Mouse (Mus musculus) liver, embryonic 13.5 days (tissue): Measurements from ENCODE around the gene Alox12. TPM values are rescaled to one million over a fixed set of nuclear protein-coding genes. Genes with fewer than 3 reads are reported as not detected.

ENCODE experiments used
- ATAC-seq: fragments of 200-750 bp; cut with Nextera tagmentation; 2 replicates; pipeline ENCODE4 v1.8.0; 2017; ENCODE audit warnings: low read depth, mild to moderate bottlenecking, moderate number of reproducible peaks, moderate library complexity
- DNase-seq: peaks from one replicate; pipeline ENCODE4 v3.0.0; 2022
- H3K27ac ChIP-seq: fragments of 300-500 bp; sonication (generic); 2 replicates; pipeline ENCODE4 v1.5.1; 2015; ENCODE audit warnings: moderate library complexity, mild to moderate bottlenecking, inconsistent platforms
- H3K27me3 ChIP-seq: fragments of 300-500 bp; sonication (generic); 2 replicates; pipeline ENCODE4 v1.6.1; 2015; ENCODE audit warnings: mild to moderate bottlenecking, inconsistent platforms
- H3K36me3 ChIP-seq: fragments of 300-500 bp; sonication (generic); 2 replicates; pipeline ENCODE4 v1.6.1; 2015; ENCODE audit warnings: mild to moderate bottlenecking, inconsistent platforms
- H3K4me1 ChIP-seq: fragments of 300-500 bp; sonication (generic); replicated peaks from 2 replicates; pipeline ENCODE4 v1.6.1; 2015; ENCODE audit warnings: inconsistent platforms
- H3K4me2 ChIP-seq: fragments of 300-500 bp; sonication (generic); 2 replicates; pipeline ENCODE4 v1.6.1; 2015; ENCODE audit warnings: inconsistent platforms, mild to moderate bottlenecking, moderate library complexity
- H3K4me3 ChIP-seq: fragments of 300-500 bp; sonication (generic); replicated peaks from 2 replicates; pipeline ENCODE4 v1.5.1; 2015; ENCODE audit warnings: mild to moderate bottlenecking, inconsistent platforms
- H3K9ac ChIP-seq: fragments of 300-500 bp; sonication (generic); 2 replicates; pipeline ENCODE4 v1.6.1; 2015; ENCODE audit warnings: mild to moderate bottlenecking, inconsistent platforms
- H3K9me3 ChIP-seq: fragments of 300-500 bp; sonication (generic); replicated peaks from 2 replicates; pipeline ENCODE4 v1.6.1; 2016; ENCODE audit warnings: inconsistent platforms
- WGBS: fragments of 180-500 bp; shearing (Covaris S2); methylation state at CpG from one replicate; pipeline ENCODE4 v1.1.7; 2015; ENCODE audit not compliant: insufficient replicate concordance; 5-methylcytosine and 5-hydroxymethylcytosine counted together
- polyA plus RNA-seq: library from polyadenylated mRNA; unstranded; fragments of >200 nt; fragmentation: Nextera tagmentation; extraction: Ambion mirVana; gene quantifications from 2 replicates; pipeline ENCODE4 v1.2.1, GENCODE M21; 2015

Gene Alox12
- 19.5 and 21.6 TPM in 2 replicates for polyA plus RNA-seq

DNA sequence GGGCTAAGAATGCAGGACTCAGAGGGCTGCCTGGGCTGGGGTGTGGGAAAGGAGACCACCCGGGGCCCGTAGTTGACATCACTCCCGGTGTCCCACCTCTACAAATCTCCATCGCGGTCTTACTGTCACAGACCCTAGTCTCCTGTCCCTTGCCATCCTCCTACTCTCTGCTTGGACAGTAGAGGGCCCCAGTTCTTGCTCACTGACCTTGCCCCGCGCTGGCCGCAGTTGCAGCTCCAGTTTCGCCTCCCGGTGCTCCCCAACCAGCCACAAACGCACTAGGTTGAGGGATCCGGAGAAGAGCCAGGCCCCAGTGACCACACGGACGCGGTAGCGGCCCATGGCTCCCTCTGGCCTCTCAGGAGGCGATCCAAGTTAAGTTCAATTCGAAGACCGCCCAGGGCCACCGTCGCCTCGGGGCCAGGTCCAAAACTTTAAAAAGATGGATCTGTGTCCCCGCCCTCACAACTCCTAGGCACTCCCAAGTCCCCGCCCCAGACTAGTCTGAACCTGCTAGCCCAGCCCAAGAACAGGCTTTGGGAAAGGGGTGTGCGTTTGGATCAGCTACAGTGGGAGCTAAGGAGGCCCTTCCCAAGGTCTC, at the start of gene Alox12:
Alox12 (minus strand) TSS at position 423 of the 601 bp plus-strand sequence.
- Histone ChIP-seq H3K9me3 (no peaks in the 10 kb centered on the region), H3K9ac (peak within 1 kb of the TSS; percentile 26; the same call in 1 of the 2 replicates), H3K36me3 (no peaks in the 10 kb centered on the region), H3K27me3 (peaks cover 71% of the 10 kb centered on the region), H3K4me3 (peak within 1 kb of the TSS; percentile 35), H3K4me1 (peaks cover 8% of the 10 kb centered on the region; the same call in 1 of the 2 replicates), H3K4me2 (peak within 1 kb of the TSS; percentile 43), H3K27ac (no peak within 1 kb of the TSS)
- ATAC-seq: no peak
- 3% methylated on average over 25 of the region's 25 CpGs for WGBS
- DNase-seq: no peak

DNA sequence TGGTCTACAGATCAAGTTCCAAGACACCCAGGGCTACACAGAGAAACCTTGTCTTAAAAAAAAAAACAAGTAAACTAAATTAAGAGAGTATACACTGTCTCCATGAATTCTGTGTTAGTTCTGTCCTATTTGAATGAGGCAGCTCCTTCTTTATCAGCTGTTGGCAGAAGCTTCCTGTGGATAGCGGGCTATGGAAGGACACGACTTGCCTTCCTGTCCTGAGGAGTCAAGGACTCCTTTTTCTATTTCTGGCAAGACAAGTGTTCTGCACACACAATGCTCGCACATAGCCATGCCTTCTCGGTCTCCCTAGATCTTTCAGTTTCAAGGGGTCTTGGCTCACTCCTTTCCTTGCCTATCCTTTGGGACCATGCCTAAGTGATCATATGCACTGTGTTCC, 47.1 kb upstream of the Alox12 start:
- no peak overlapping the region for H3K4me2 ChIP-seq
- H3K4me1 ChIP-seq: peaks cover 17% of the 10 kb centered on the region
- H3K4me3 ChIP-seq: no peak overlapping the region
- no peaks in the 10 kb centered on the region for H3K9me3 ChIP-seq
- no peak; the same call in 1 of the 2 replicates for ATAC-seq
- no peak overlapping the region for H3K9ac ChIP-seq
- 23% methylated on average over 4 of the region's 4 CpGs for WGBS
- no peaks in the 10 kb centered on the region for H3K27me3 ChIP-seq
- no peaks in the 10 kb centered on the region for H3K36me3 ChIP-seq
- no peak for DNase-seq
- H3K27ac ChIP-seq: peak overlapping the region; percentile 53; the same call in 1 of the 2 replicates

DNA sequence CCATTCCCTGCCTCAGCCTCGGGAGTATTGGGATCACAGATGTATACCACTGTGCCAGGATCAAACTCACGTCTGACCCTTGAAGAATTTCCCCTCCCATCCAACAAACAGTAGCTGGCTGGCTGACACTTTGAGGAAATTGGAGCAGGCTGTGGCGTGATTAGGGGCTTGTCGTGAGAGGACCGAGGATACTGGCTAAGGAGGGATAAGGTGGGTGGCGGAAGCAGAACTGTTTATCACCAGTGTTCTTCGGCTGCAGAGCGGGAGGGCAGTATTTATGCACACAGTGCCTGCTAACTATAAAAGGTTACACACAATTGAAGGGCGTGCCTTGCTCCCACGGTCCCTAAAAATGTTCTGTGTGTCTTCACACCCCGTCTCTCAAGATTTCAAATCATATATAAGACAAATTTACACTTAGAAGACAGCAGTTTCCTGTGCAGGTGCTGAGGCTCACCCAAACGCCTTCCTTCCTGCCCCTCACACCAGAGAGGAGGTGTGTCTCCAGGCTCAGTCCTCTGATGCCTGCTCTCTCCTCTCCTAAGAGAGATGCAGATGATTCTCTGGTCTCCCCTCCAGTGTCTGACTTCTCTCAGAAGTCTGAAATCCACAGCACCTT, 42.8 kb upstream of the Alox12 start:
- peak overlapping the region; percentile 12; the same call in 1 of the 2 replicates for H3K4me2 ChIP-seq
- 10% methylated on average over 12 of the region's 12 CpGs for WGBS
- H3K36me3 ChIP-seq: no peaks in the 10 kb centered on the region
- no peak overlapping the region for H3K4me3 ChIP-seq
- H3K4me1 ChIP-seq: peaks cover 13% of the 10 kb centered on the region
- ATAC-seq (0 out of 2 replicates have a peak, but pooled peaks have one; percentile 29), DNase-seq (no peak)
- H3K27me3 ChIP-seq: no peaks in the 10 kb centered on the region
- H3K27ac ChIP-seq: no peak overlapping the region; the same call in 1 of the 2 replicates
- H3K9ac ChIP-seq: no peak overlapping the region
- no peaks in the 10 kb centered on the region for H3K9me3 ChIP-seq

- Histone ChIP-seq H3K4me1 (peaks cover 11% of the 10 kb centered on the region), H3K27ac (no peak overlapping the region), H3K9me3 (no peaks in the 10 kb centered on the region), H3K4me3 (no peak overlapping the region), H3K27me3 (no peaks in the 10 kb centered on the region), H3K4me2 (no peak overlapping the region), H3K36me3 (no peaks in the 10 kb centered on the region), H3K9ac (no peak overlapping the region)
- DNase-seq (no peak), ATAC-seq (no peak)
- 34% methylated on average over 4 of the region's 4 CpGs for WGBS
Measured at GRCm38 (mm10) chr11:70297405-70297804, 42.3 kb upstream of the Alox12 start.

DNA sequence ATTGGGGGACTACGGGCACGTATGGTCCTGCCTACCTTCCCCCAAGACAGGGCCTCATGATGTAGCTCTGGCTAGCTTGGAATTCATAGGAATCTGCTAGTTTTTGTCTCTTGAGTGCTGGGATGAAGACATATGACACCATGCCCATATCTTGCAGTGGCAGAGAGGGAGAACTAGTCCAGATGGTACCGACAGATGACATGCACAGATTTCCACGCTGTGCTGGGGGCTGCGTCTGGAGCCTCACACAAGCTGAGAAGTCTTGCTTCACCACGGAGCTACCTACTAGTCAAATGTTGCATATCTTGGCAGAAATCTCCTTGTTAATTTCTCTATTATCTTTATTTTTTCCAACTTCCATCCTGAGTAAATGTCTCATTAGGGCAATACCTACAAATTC, 38.7 kb upstream of the Alox12 start:
- DNase-seq: no peak
- no peak for ATAC-seq
- H3K27ac ChIP-seq: no peak overlapping the region
- no peaks in the 10 kb centered on the region for H3K9me3 ChIP-seq
- no peaks in the 10 kb centered on the region for H3K36me3 ChIP-seq
- 72% methylated on average over 6 of the region's 6 CpGs for WGBS
- no peak overlapping the region for H3K4me2 ChIP-seq
- H3K9ac ChIP-seq: no peak overlapping the region
- no peak overlapping the region for H3K4me3 ChIP-seq
- H3K27me3 ChIP-seq: no peaks in the 10 kb centered on the region
- peaks cover 10% of the 10 kb centered on the region for H3K4me1 ChIP-seq

DNA sequence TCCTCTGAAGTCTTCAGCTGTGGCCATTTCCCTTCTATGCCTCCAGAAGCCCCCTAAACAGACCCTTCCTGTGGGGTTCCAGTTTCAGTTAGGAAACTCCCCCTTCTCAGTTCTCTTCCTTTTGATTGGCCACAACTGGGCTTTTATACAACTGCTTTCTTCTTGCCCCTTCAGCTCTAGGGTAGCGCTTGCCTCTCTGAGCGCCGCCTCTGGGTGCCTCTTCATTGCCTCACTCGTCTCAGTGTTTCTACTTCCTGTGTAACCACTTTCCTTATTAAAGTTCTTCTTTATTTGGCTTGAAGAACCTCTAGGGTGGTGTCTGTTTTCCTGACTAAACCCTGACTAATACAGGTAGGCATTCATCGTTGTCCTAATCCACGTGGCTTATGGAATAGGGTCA, 36.1 kb upstream of the Alox12 start:
- H3K27me3 ChIP-seq: no peaks in the 10 kb centered on the region
- no peaks in the 10 kb centered on the region for H3K9me3 ChIP-seq
- no peak overlapping the region for H3K27ac ChIP-seq
- H3K4me2 ChIP-seq: no peak overlapping the region
- ATAC-seq: no peak
- DNase-seq: no peak
- H3K4me3 ChIP-seq: no peak overlapping the region
- WGBS: 55% methylated on average over 6 of the region's 6 CpGs
- H3K4me1 ChIP-seq: no peaks in the 10 kb centered on the region
- H3K9ac ChIP-seq: no peak overlapping the region
- H3K36me3 ChIP-seq: no peaks in the 10 kb centered on the region

DNA sequence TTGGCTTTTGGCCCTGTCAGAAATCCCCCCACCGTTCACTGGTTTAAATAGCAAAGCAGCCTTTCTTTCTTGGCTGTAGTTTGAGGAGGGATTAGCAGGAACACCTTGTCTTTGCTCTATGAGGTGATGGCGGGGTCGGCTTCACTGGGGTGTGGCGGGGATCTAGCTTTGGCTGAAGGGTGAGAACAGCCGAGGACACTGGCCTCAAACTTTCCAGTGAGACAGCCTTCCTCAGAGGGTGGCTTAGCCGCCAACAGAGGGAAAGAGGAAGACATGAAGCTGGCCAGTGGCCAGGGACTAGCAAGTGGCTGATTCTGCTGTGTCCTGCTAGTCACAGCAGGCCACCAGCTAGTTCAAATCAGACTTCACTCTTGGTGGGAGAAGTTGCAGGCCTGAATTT, 34.1 kb upstream of the Alox12 start:
- 47% methylated on average over 6 of the region's 6 CpGs for WGBS
- DNase-seq (no peak), ATAC-seq (no peak)
- Histone ChIP-seq H3K4me2 (no peak overlapping the region), H3K4me3 (no peak overlapping the region), H3K27ac (no peak overlapping the region), H3K4me1 (no peaks in the 10 kb centered on the region), H3K9ac (no peak overlapping the region), H3K27me3 (no peaks in the 10 kb centered on the region), H3K9me3 (no peaks in the 10 kb centered on the region), H3K36me3 (no peaks in the 10 kb centered on the region)

GRCm38 (mm10) chr11:70288102-70288501, 32.9 kb upstream of the Alox12 start:
- ATAC-seq (no peak), DNase-seq (no peak)
- no peak overlapping the region for H3K4me3 ChIP-seq
- no peaks in the 10 kb centered on the region for H3K4me1 ChIP-seq
- no peak overlapping the region for H3K9ac ChIP-seq
- H3K36me3 ChIP-seq: no peaks in the 10 kb centered on the region
- 74% methylated on average over 10 of the region's 10 CpGs for WGBS
- H3K9me3 ChIP-seq: no peaks in the 10 kb centered on the region
- no peak overlapping the region for H3K4me2 ChIP-seq
- H3K27me3 ChIP-seq: no peaks in the 10 kb centered on the region
- H3K27ac ChIP-seq: no peak overlapping the region

DNA sequence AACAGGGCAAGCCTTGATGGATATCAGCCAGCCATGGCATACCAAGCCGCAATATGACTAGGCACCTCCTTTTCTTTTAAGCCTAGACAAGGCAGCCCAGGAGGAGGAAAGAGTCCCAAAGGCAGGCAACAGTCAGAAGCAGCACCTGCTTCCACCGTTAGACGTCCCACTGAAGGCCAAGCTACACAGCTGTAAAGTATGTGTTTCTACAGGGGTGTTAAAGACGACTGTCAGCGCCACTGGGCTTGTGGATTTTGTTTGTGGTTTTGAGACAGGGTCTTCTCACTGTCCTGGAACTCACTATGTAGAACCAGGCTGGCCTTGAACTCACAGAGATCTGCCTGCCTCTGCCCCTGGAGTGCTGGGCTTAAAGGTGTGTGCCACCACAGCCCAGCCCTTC, 30.5 kb upstream of the Alox12 start:
- Histone ChIP-seq H3K9me3 (no peaks in the 10 kb centered on the region), H3K4me1 (no peaks in the 10 kb centered on the region), H3K4me3 (no peak overlapping the region), H3K9ac (no peak overlapping the region), H3K27me3 (no peaks in the 10 kb centered on the region), H3K36me3 (no peaks in the 10 kb centered on the region), H3K4me2 (no peak overlapping the region), H3K27ac (no peak overlapping the region)
- no peak for ATAC-seq
- WGBS: 55% methylated on average over 5 of the region's 5 CpGs
- DNase-seq: no peak

- H3K27me3 ChIP-seq: no peaks in the 10 kb centered on the region
- WGBS: 47% methylated on average over 3 of the region's 3 CpGs
- H3K36me3 ChIP-seq: no peaks in the 10 kb centered on the region
- ATAC-seq (no peak), DNase-seq (no peak)
- no peak overlapping the region for H3K9ac ChIP-seq
- H3K4me2 ChIP-seq: no peak overlapping the region
- no peaks in the 10 kb centered on the region for H3K9me3 ChIP-seq
- no peak overlapping the region for H3K4me3 ChIP-seq
- H3K27ac ChIP-seq: no peak overlapping the region
- peaks cover 3% of the 10 kb centered on the region; the same call in 1 of the 2 replicates for H3K4me1 ChIP-seq
Measured at GRCm38 (mm10) chr11:70284757-70285156, 29.6 kb upstream of the Alox12 start.

DNA sequence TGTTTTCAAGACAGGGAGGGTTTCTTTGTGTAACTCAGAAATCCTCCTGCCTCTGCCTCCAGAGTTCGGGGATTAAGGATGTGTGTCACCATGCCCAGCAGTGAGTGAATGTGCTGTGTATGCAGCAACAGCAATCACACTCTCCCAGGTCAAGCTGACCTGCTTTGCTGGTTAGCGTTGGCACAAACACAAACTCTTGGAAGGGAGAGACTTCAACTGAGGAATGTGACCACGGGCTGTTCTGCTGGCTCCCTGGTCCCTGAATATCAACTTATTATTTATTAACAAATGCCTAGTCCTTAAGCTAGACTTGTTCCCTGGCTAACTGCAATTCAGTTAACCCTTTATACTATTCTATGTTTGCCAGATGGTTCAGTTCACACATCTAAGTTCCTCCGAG, 28.5 kb upstream of the Alox12 start:
- no peak for ATAC-seq
- no peak overlapping the region for H3K9ac ChIP-seq
- no peak overlapping the region for H3K4me3 ChIP-seq
- no peak for DNase-seq
- H3K9me3 ChIP-seq: no peaks in the 10 kb centered on the region
- H3K36me3 ChIP-seq: no peaks in the 10 kb centered on the region
- 58% methylated on average over 4 of the region's 4 CpGs for WGBS
- no peak overlapping the region for H3K4me2 ChIP-seq
- no peak overlapping the region for H3K27ac ChIP-seq
- H3K27me3 ChIP-seq: no peaks in the 10 kb centered on the region
- peaks cover 3% of the 10 kb centered on the region; the same call in 1 of the 2 replicates for H3K4me1 ChIP-seq

DNA sequence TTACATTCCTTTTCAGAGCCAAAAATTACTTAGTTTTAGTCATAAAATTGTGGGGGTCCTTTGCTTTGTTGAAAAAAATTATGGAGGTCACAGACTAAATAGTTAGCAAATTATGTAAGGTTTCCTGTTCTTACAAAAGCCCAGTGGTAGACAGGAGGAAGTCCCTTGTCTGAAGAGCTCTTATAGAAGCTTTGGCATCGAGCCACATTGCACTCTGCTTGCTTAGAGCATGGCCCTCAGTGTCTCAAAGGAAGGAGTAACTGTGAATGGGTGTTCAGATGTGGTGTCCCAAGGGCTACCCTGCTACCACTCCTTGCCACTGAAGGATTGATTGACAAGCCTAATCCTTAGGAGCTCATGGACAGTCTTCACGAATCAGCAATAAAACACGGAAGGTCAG, 25.3 kb upstream of the Alox12 start:
- Histone ChIP-seq H3K27ac (no peak overlapping the region), H3K27me3 (no peaks in the 10 kb centered on the region), H3K4me2 (no peak overlapping the region), H3K9ac (no peak overlapping the region), H3K4me1 (peaks cover 3% of the 10 kb centered on the region; the same call in 1 of the 2 replicates), H3K4me3 (no peak overlapping the region), H3K9me3 (no peaks in the 10 kb centered on the region), H3K36me3 (no peaks in the 10 kb centered on the region)
- WGBS: 45% methylated on average over 3 of the region's 3 CpGs
- DNase-seq (no peak), ATAC-seq (no peak)
